Mouse (Mus musculus): Measurements from ENCODE around the gene Sp2.
A peak's percentile ranks its signal among the peaks of the same experiment; 100 is the strongest.

The Sp2 gene

GRCm38 (mm10) chr11:96928088-96928487 is 54.7 kb downstream of the Sp2 start, which contains the start of gene Prr15l:
Gene Prr15l (plus strand): TSS chr11:96928104.
- no peaks in the 10 kb centered on the region for H3K36me3 ChIP-seq (ENCODE audit: control insufficient read depth, insufficient read depth, low read length, poor library complexity, severe bottlenecking)
- H3K27me3 ChIP-seq (ENCODE audit: control insufficient read depth, insufficient read depth, low read length, poor library complexity, severe bottlenecking): no peaks in the 10 kb centered on the region
- DNase-seq (ENCODE audit: low read depth, low spot score): no peak

- H3K36me3 ChIP-seq (ENCODE audit: control insufficient read depth, insufficient read depth, low read length, poor library complexity, severe bottlenecking): no peaks in the 10 kb centered on the region
- no peaks in the 10 kb centered on the region for H3K27me3 ChIP-seq (ENCODE audit: control insufficient read depth, insufficient read depth, low read length, poor library complexity, severe bottlenecking)
- no peak for DNase-seq (ENCODE audit: low read depth, low spot score)
These were observed 56.2 kb downstream of the Sp2 start for GRCm38 (mm10) chr11:96926587-96926986.

- H3K36me3 ChIP-seq (ENCODE audit: control insufficient read depth, insufficient read depth, low read length, poor library complexity, severe bottlenecking): no peaks in the 10 kb centered on the region
- no peaks in the 10 kb centered on the region for H3K27me3 ChIP-seq (ENCODE audit: control insufficient read depth, insufficient read depth, low read length, poor library complexity, severe bottlenecking)
- DNase-seq (ENCODE audit: low read depth, low spot score): no peak
These were observed 57.1 kb downstream of the Sp2 start for GRCm38 (mm10) chr11:96925469-96926148.

GRCm38 (mm10) chr11:96924861-96925260 is 57.9 kb downstream of the Sp2 start:
- Histone ChIP-seq H3K36me3 (ENCODE audit: control insufficient read depth, insufficient read depth, low read length, poor library complexity, severe bottlenecking) (no peaks in the 10 kb centered on the region), H3K27me3 (ENCODE audit: control insufficient read depth, insufficient read depth, low read length, poor library complexity, severe bottlenecking) (no peaks in the 10 kb centered on the region)
- no peak for DNase-seq (ENCODE audit: low read depth, low spot score)

- H3K36me3 ChIP-seq (ENCODE audit: control insufficient read depth, insufficient read depth, low read length, poor library complexity, severe bottlenecking): no peaks in the 10 kb centered on the region
- no peak for DNase-seq (ENCODE audit: low read depth, low spot score)
- no peaks in the 10 kb centered on the region for H3K27me3 ChIP-seq (ENCODE audit: control insufficient read depth, insufficient read depth, low read length, poor library complexity, severe bottlenecking)
These were observed 63.8 kb downstream of the Sp2 start for GRCm38 (mm10) chr11:96919003-96919402.

- no peaks in the 10 kb centered on the region for H3K36me3 ChIP-seq (ENCODE audit: control insufficient read depth, insufficient read depth, low read length, poor library complexity, severe bottlenecking)
- no peaks in the 10 kb centered on the region for H3K27me3 ChIP-seq (ENCODE audit: control insufficient read depth, insufficient read depth, low read length, poor library complexity, severe bottlenecking)
- DNase-seq (ENCODE audit: low read depth, low spot score): no peak
These were observed 65.3 kb downstream of the Sp2 start for GRCm38 (mm10) chr11:96917415-96917814.

- no peaks in the 10 kb centered on the region for H3K36me3 ChIP-seq (ENCODE audit: control insufficient read depth, insufficient read depth, low read length, poor library complexity, severe bottlenecking)
- H3K27me3 ChIP-seq (ENCODE audit: control insufficient read depth, insufficient read depth, low read length, poor library complexity, severe bottlenecking): no peaks in the 10 kb centered on the region
- DNase-seq (ENCODE audit: low read depth, low spot score): no peak
These were observed 65.8 kb downstream of the Sp2 start for GRCm38 (mm10) chr11:96916885-96917396.

- H3K36me3 ChIP-seq (ENCODE audit: control insufficient read depth, insufficient read depth, low read length, poor library complexity, severe bottlenecking): no peaks in the 10 kb centered on the region; the same call in 1 of the 2 replicates
- DNase-seq (ENCODE audit: low read depth, low spot score): peak; percentile 99
- H3K27me3 ChIP-seq (ENCODE audit: control insufficient read depth, insufficient read depth, low read length, poor library complexity, severe bottlenecking): no peaks in the 10 kb centered on the region
These were observed 66.5 kb downstream of the Sp2 start, which contains the start of gene Cdk5rap3 for GRCm38 (mm10) chr11:96916044-96916884. Gene Cdk5rap3 (minus strand): TSS chr11:96916496.

GRCm38 (mm10) chr11:96912682-96913081 is 70.1 kb downstream of the Sp2 start:
- H3K36me3 ChIP-seq (ENCODE audit: control insufficient read depth, insufficient read depth, low read length, poor library complexity, severe bottlenecking): no peaks in the 10 kb centered on the region; the same call in none of the 2 replicates
- H3K27me3 ChIP-seq (ENCODE audit: control insufficient read depth, insufficient read depth, low read length, poor library complexity, severe bottlenecking): no peaks in the 10 kb centered on the region
- DNase-seq (ENCODE audit: low read depth, low spot score): peak; percentile 38

GRCm38 (mm10) chr11:96910003-96910402 is 72.8 kb downstream of the Sp2 start:
- DNase-seq (ENCODE audit: low read depth, low spot score): peak; percentile 82
- Histone ChIP-seq H3K27me3 (ENCODE audit: control insufficient read depth, insufficient read depth, low read length, poor library complexity, severe bottlenecking) (no peaks in the 10 kb centered on the region), H3K36me3 (ENCODE audit: control insufficient read depth, insufficient read depth, low read length, poor library complexity, severe bottlenecking) (no peaks in the 10 kb centered on the region; the same call in none of the 2 replicates)

- Histone ChIP-seq H3K36me3 (ENCODE audit: control insufficient read depth, insufficient read depth, low read length, poor library complexity, severe bottlenecking) (no peaks in the 10 kb centered on the region; the same call in none of the 2 replicates), H3K27me3 (ENCODE audit: control insufficient read depth, insufficient read depth, low read length, poor library complexity, severe bottlenecking) (no peaks in the 10 kb centered on the region)
- no peak for DNase-seq (ENCODE audit: low read depth, low spot score)
These were observed 74.2 kb downstream of the Sp2 start for GRCm38 (mm10) chr11:96908594-96908993.

- Histone ChIP-seq H3K36me3 (ENCODE audit: control insufficient read depth, insufficient read depth, low read length, poor library complexity, severe bottlenecking) (no peaks in the 10 kb centered on the region; the same call in none of the 2 replicates), H3K27me3 (ENCODE audit: control insufficient read depth, insufficient read depth, low read length, poor library complexity, severe bottlenecking) (no peaks in the 10 kb centered on the region)
- DNase-seq (ENCODE audit: low read depth, low spot score): no peak
These were observed 76.2 kb downstream of the Sp2 start for GRCm38 (mm10) chr11:96906431-96907161.
